Mouse (Mus musculus): Measurements from ENCODE around the gene Fam189a1.

DNA sequence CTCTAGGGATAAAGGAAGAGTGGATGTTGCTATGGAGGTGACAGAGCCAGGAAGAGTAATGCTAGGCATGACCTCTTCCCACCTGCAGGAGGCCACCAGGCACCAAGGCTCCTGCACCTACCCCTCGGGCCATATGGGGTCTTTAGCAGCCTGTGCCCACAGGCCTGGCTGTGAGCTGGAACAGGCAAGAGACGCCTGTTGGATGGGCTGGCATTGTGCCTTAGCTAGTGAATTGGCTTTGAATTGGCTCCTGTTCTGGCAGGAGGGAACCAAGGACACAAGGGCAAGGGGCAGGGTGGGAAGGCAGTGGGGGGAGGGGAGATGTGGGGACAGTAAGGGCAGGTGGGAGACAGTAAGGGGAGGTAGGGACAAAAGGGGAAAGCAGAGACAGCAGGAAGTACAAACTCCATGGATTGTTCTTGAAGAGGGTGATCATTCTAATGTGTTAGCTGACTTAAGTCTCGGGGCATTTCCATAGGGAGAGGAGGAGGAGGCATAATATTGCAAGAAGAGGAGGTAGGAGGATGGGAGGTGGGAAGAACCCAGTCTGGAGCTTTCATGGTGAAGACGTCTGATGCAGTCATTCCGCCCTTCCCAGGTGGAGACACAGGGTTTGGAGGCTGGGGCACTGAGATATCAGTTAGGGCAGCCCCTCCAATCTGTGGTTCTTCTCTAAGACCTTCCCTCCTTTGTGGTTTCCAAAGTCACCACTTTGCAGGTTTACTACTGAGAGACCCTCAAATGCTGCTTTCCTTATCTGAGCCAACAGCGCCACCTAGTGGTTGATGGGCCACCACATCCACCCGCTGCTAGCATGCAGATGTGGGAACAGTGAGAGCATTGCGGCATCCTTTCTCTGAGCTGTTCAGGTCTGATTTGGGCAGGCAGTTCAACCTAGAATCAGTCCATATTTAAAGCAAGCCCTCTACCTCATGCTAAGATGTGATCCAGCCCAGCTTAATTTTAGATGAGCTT lies 414.8 kb downstream of the Fam189a1 start:
- TF ChIP-seq CTCF (IDR thresholded peaks at IDR 0.05; ENCODE audit: low read depth, low read length): peak; percentile 94
- TF ChIP-seq EP300 (IDR thresholded peaks at IDR 0.05; ENCODE audit: insufficient read depth, low read depth, low read length): 0 out of 2 replicates have a peak, but pooled peaks have one; percentile 42
- no peak for TF ChIP-seq POLR2A (IDR thresholded peaks at IDR 0.05; ENCODE audit: insufficient read depth, low read length)

Measured in ES-Bruce4 (cell line).